Mouse (Mus musculus): ENCODE data around the gene Bcl11a. TPM values are rescaled to one million over a fixed set of nuclear protein-coding genes. Genes with fewer than 3 reads are reported as not detected.

Bcl11a gene
- polyA plus RNA-seq, 1 experiment from 2014 or later: 5.9 TPM

DNA sequence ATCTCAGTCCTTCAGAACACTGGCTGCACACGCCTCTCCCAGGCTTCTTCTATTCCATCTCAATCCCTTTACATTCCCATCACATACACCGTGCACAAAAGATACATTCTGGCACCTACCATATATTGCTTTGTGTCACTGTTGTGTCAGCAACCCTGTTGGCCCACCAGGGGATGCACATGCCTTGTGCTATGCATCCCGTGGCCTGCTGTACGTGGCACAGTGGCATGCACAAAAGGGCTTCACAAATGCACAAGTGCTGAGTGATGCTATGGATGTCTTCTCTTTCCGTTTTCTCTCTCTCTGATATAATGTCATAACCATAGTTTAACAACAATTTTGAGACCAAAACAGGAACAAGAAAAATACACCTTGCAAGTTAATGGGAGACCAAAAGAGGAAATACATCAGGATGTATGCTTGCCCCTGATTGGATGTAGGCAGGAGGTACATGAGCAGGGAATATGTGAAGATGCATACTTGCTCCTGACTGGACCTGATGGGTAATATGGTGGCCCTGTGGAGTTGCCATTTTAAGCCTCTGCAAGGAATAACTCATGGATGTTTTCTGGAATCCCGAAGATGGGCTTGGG lies 140.0 kb downstream of the Bcl11a start:
- H3K36me3 ChIP-seq (ENCODE audit: control insufficient read depth, insufficient read depth): no peaks in the 10 kb centered on the region
- H3K4me2 ChIP-seq (replicated peaks; ENCODE audit: low read depth): no peak overlapping the region
- H3K4me1 ChIP-seq (replicated peaks; ENCODE audit: control insufficient read depth, insufficient read depth, low read length): no peaks in the 10 kb centered on the region
- H3K27me3 ChIP-seq (replicated peaks; ENCODE audit: control insufficient read depth, insufficient read depth, low read length): no peaks in the 10 kb centered on the region
- no peak overlapping the region for H3K9ac ChIP-seq (ENCODE audit: low read depth, low read length)
- ATAC-seq: no peak
- H3K4me3 ChIP-seq (ENCODE audit: low read depth, low read length): no peak overlapping the region
- no peaks in the 10 kb centered on the region for H3K9me3 ChIP-seq (ENCODE audit: control insufficient read depth)
- TF ChIP-seq CTCF (IDR thresholded peaks at IDR 0.05; ENCODE audit: low read depth): peak; percentile 23; the same call in 1 of the 2 replicates
- no peak overlapping the region for H3K27ac ChIP-seq (ENCODE audit: low read depth, low read length)
- WGBS: 89% methylated on average over 6 of the region's 6 CpGs

DNA sequence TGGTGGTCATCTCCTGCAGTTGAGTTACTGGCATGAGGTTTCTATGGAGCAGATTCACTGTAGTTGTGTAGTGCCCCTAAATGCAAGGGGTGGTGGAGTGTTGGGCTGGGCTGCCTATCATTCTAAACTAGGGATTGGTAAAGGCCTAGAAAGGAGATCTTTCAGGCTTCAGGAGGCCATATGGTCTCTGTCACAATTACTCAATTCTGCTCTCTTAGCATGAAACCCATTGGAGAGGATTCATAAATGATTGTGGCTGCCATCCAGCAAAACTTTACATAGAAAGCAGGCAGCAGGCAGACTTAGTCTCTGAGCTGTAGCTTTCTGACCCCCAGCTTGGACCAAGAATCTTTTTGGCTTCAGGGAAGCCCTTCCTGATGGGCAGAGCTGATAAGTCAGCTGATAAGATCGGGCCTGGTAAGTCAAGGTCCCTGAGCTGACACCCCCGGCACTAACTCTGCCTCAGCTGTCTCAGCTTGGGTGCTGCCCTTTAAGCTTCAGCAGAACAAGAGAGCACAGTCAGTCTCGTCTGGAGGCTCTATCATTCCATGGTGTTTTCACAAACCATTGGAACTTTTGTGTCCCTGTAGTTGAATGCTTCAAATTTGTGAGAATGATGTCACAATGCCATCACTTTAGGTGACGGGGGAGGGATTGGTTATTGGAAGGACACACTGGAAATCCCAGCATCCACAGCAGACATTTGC lies 143.9 kb downstream of the Bcl11a start:
- Histone ChIP-seq H3K36me3 (ENCODE audit: control insufficient read depth, insufficient read depth) (no peaks in the 10 kb centered on the region), H3K9me3 (ENCODE audit: control insufficient read depth) (no peaks in the 10 kb centered on the region), H3K4me2 (replicated peaks; ENCODE audit: low read depth) (no peak overlapping the region), H3K27me3 (replicated peaks; ENCODE audit: control insufficient read depth, insufficient read depth, low read length) (no peaks in the 10 kb centered on the region), H3K9ac (ENCODE audit: low read depth, low read length) (no peak overlapping the region), H3K4me1 (replicated peaks; ENCODE audit: control insufficient read depth, insufficient read depth, low read length) (no peaks in the 10 kb centered on the region), H3K4me3 (ENCODE audit: low read depth, low read length) (no peak overlapping the region), H3K27ac (ENCODE audit: low read depth, low read length) (no peak overlapping the region)
- no peak for ATAC-seq
- WGBS: 66% methylated on average over 4 of the region's 4 CpGs
- TF ChIP-seq CTCF (IDR thresholded peaks at IDR 0.05; ENCODE audit: low read depth): no peak

Other genes with a start within 250 kb of the Bcl11a start
- gene Papolg, start 182.8 kb upstream of the Bcl11a start, polyA plus RNA-seq (2015; fragmentation: Nextera tagmentation; extraction: Ambion mirVana): 4.0 and 4.5 TPM in 2 replicates
- not detected in 2 replicates for gene A830031A19Rik, start 3.0 kb upstream of the Bcl11a start, polyA plus RNA-seq (2015; fragmentation: Nextera tagmentation; extraction: Ambion mirVana)